Mouse (Mus musculus) stomach, postnatal 0 days (tissue): Measurements from ENCODE around the gene Rp9.

Experiments
- CTCF ChIP-seq: IDR thresholded peaks from 2 replicates; pipeline ENCODE4 v1.5.1; 2016; ENCODE audit warnings: antibody characterized with exemption, low read depth, mild to moderate bottlenecking, moderate library complexity
- EP300 ChIP-seq: optimal IDR thresholded peaks from 2 replicates; pipeline ENCODE3; 2016; ENCODE audit warnings: antibody characterized with exemption

- no peak for TF ChIP-seq CTCF
- no peak for TF ChIP-seq EP300
Observed at GRCm38 (mm10) chr9:22390390-22390789, 79.2 kb downstream of the Rp9 start.
